ENCODE assay signal across 11 mouse cellular contexts in genomic region chr3:129863698-129864097, GRCm38 (mm10). TPM values are rescaled to one million over a fixed set of nuclear protein-coding genes. Genes with fewer than 3 reads are reported as not detected.
A peak's percentile ranks its signal among the peaks of the same experiment; 100 is the strongest.
DNase-seq lines count a peak whose midpoint lies in the region; ATAC-seq and TF ChIP-seq lines count a peak whose summit lies in the region.
"Had no signal": no experiment of that assay in that cellular context is flagged by ENCODE, and none has a peak within 500 bp of the region (broad histone marks: within the 10 kb centered on the region; RNA-seq: fewer than 3 reads in every experiment).

No protein-coding gene starts in this region.

- 38% methylated on average over 14 of the region's 14 CpGs for WGBS in liver, embryonic 13.5 days (ENCODE audit: insufficient replicate concordance)
- WGBS in hindbrain, embryonic 14.5 days, result 53% methylated on average over 14 of the region's 14 CpGs

- H3K4me3 ChIP-seq in MEL (ENCODE audit: control insufficient read depth in 1 of 2, insufficient read depth in 1 of 2, low read depth in 2 of 2, low read length in 2 of 2), result peak overlapping the region; percentile 50 to 67
- no peak overlapping the region for H3K4me3 ChIP-seq in liver, embryonic 13.5 days (replicated peaks)
- H3K4me3 ChIP-seq in hindbrain, embryonic 14.5 days (replicated peaks; ENCODE audit: low read length), result no peak overlapping the region
- H3K4me3 ChIP-seq: embryonic facial prominence, embryonic 15.5 days; limb, embryonic 13.5 days had no signal

- no peak overlapping the region for H3K4me2 ChIP-seq in liver, embryonic 13.5 days
- H3K4me2 ChIP-seq in hindbrain, embryonic 14.5 days (replicated peaks), result no peak overlapping the region
- H3K4me2 ChIP-seq: embryonic facial prominence, embryonic 15.5 days; limb, embryonic 13.5 days had no signal

- H3K36me3 ChIP-seq in MEL (ENCODE audit: control insufficient read depth in 1 of 2, insufficient read depth in 2 of 2, low read length in 2 of 2), result peaks cover 0 to 2% of the 10 kb centered on the region in 2 experiments; a peak in 1 of 4 replicates
- H3K36me3 ChIP-seq in liver, embryonic 13.5 days, result peaks cover 20% of the 10 kb centered on the region; the same call in 1 of the 2 replicates
- H3K36me3 ChIP-seq in hindbrain, embryonic 14.5 days (replicated peaks; ENCODE audit: control insufficient read depth, insufficient read depth), result no peaks in the 10 kb centered on the region
- H3K36me3 ChIP-seq: embryonic facial prominence, embryonic 15.5 days; limb, embryonic 13.5 days had no signal

- peak overlapping the region; percentile 51 for H3K27ac ChIP-seq in MEL (ENCODE audit: control insufficient read depth, low read depth, low read length)
- H3K27ac ChIP-seq in liver, embryonic 13.5 days, result no peak overlapping the region
- no peak overlapping the region for H3K27ac ChIP-seq in hindbrain, embryonic 14.5 days
- H3K27ac ChIP-seq: embryonic facial prominence, embryonic 15.5 days; limb, embryonic 13.5 days had no signal

- no peak for TF ChIP-seq EP300 in MEL (IDR thresholded peaks at IDR 0.05; ENCODE audit: low read depth in 1 of 2, low read length in 2 of 2)

- ATAC-seq in granulocyte monocyte progenitor cell, adult 5-6 weeks (replicated peaks; ENCODE audit: poor library complexity, severe bottlenecking), result peak; percentile 90
- ATAC-seq in liver, embryonic 13.5 days (ENCODE audit: low read depth), result peak; percentile 51; the same call in 1 of the 2 replicates
- no peak for ATAC-seq in hindbrain, embryonic 14.5 days (ENCODE audit: low FRiP score)

- no peaks in the 10 kb centered on the region for H3K9me3 ChIP-seq in MEL (replicated peaks; ENCODE audit: insufficient read depth, low read length)
- no peaks in the 10 kb centered on the region for H3K9me3 ChIP-seq in liver, embryonic 13.5 days (replicated peaks)
- H3K9me3 ChIP-seq in hindbrain, embryonic 14.5 days (ENCODE audit: control insufficient read depth, low read length), result no peaks in the 10 kb centered on the region
- H3K9me3 ChIP-seq: embryonic facial prominence, embryonic 15.5 days had no signal

- H3K27me3 ChIP-seq in MEL (ENCODE audit: control insufficient read depth in 1 of 2, insufficient read depth in 2 of 2, low read length in 2 of 2), result no peaks in the 10 kb centered on the region
- no peaks in the 10 kb centered on the region for H3K27me3 ChIP-seq in liver, embryonic 13.5 days
- H3K27me3 ChIP-seq in hindbrain, embryonic 14.5 days (ENCODE audit: control insufficient read depth, insufficient read depth, low read length), result no peaks in the 10 kb centered on the region
- H3K27me3 ChIP-seq: embryonic facial prominence, embryonic 15.5 days; limb, embryonic 13.5 days had no signal

- TF ChIP-seq RAD21 in MEL (IDR thresholded peaks at IDR 0.05; ENCODE audit: low read depth, low read length), result peak; percentile 84

- H3K4me1 ChIP-seq in MEL (ENCODE audit: control insufficient read depth in 1 of 2, insufficient read depth in 2 of 2, low read length in 2 of 2), result no peaks in the 10 kb centered on the region
- H3K4me1 ChIP-seq in liver, embryonic 13.5 days (replicated peaks), result no peaks in the 10 kb centered on the region
- H3K4me1 ChIP-seq in hindbrain, embryonic 14.5 days (replicated peaks; ENCODE audit: control insufficient read depth, insufficient read depth, low read length), result no peaks in the 10 kb centered on the region
- H3K4me1 ChIP-seq: embryonic facial prominence, embryonic 15.5 days; limb, embryonic 13.5 days had no signal

- no peak for TF ChIP-seq POLR2A in MEL (IDR thresholded peaks at IDR 0.05; ENCODE audit: control insufficient read depth in 1 of 2, insufficient read depth in 1 of 2, low read depth in 1 of 2, low read length in 2 of 2, poor library complexity in 1 of 2)

- no peaks in the 10 kb centered on the region for H3K79me2 ChIP-seq in MEL (ENCODE audit: control insufficient read depth, insufficient read depth, low read length, poor library complexity)

- peak; percentile 91 to 97 (median 96) for TF ChIP-seq CTCF in MEL (IDR thresholded peaks at IDR 0.05 in 2 of 3, conservative IDR thresholded peaks at IDR 0.05 in 1 of 3; ENCODE audit: control insufficient read depth in 1 of 3, insufficient read depth in 1 of 3, low read depth in 2 of 3, low read length in 3 of 3, poor library complexity in 1 of 3, severe bottlenecking in 1 of 3)

- peak overlapping the region; percentile 72 for H3K9ac ChIP-seq in MEL (ENCODE audit: control insufficient read depth, low read depth, low read length, poor library complexity, severe bottlenecking)
- H3K9ac ChIP-seq in liver, embryonic 13.5 days, result no peak overlapping the region
- H3K9ac ChIP-seq in hindbrain, embryonic 14.5 days, result no peak overlapping the region
- H3K9ac ChIP-seq: embryonic facial prominence, embryonic 15.5 days; limb, embryonic 13.5 days had no signal

- peak; percentile 38 to 45 for DNase-seq in layer of hippocampus, postnatal 10 days (ENCODE audit: low spot score in 2 of 2)
- no peak for DNase-seq in layer of hippocampus, adult 9-11 months
- DNase-seq in MEL (ENCODE audit: low read depth, low spot score), result peak; percentile 91
- peak; percentile 19 for DNase-seq in cerebellum, adult 11-12 months
- peak; percentile 14 for DNase-seq in liver, embryonic 13.5 days
- peak; percentile 14 for DNase-seq in right cerebral cortex, postnatal 14 days
- no peak for DNase-seq in hindbrain, embryonic 14.5 days (ENCODE audit: low spot score)

TF ChIP-seq in MEL, 35 proteins besides CTCF, POLR2A, EP300 and RAD21 (continues in another document):
- TF ChIP-seq ZC3H11A (IDR thresholded peaks at IDR 0.05; ENCODE audit: low read depth, low read length) (peak; percentile 55), E2F4 (IDR thresholded peaks at IDR 0.05; ENCODE audit: borderline replicate concordance, low read depth, low read length) (no peak), SIN3A (IDR thresholded peaks at IDR 0.05; ENCODE audit: low read length) (peak; percentile 39), USF2 (IDR thresholded peaks at IDR 0.05; ENCODE audit: borderline replicate concordance in 1 of 2, insufficient read depth in 1 of 2, low read depth in 1 of 2, low read length in 2 of 2) (no peak), TCF12 (IDR thresholded peaks at IDR 0.05; ENCODE audit: low read depth, low read length) (0 out of 2 replicates have a peak, but pooled peaks have one; percentile 30), MXI1 (IDR thresholded peaks at IDR 0.05; ENCODE audit: low read depth, low read length) (no peak)

RNA-seq across cellular contexts. Expression of gene Pla2g12a, which starts 14.7 kb away (rescaled TPM):
- 10 to 100 TPM; 20.2 to 22.4 TPM for total RNA-seq in layer of hippocampus, postnatal 10 days (2021)
- total RNA-seq in MEL (2012; rRNA removed), result 93.5 and 101 TPM in 2 replicates
- polyA plus RNA-seq in MEL (2012; ENCODE audit: insufficient read depth in 1 of 2, insufficient read length in 2 of 2, low read depth in 1 of 2, low replicate concordance in 2 of 2, missing spikeins in 1 of 2), result 100 to 1,000 TPM in 1 of 2 experiments, 10 to 100 TPM in 1; 89.8 to 251 TPM
- total RNA-seq in granulocyte monocyte progenitor cell, adult 5-6 weeks (2014; fragmentation: Nextera tagmentation), result 13.4 and 30.8 TPM in 2 replicates
- total RNA-seq in granulocyte monocyte progenitor cell, adult 5-6 weeks (2017), result 14.1 and 20.9 TPM in 2 replicates
- 88.8 and 96.7 TPM in 2 replicates for polyA plus RNA-seq in liver, embryonic 13.5 days (2015; fragmentation: Nextera tagmentation; extraction: Ambion mirVana)
- polyA plus RNA-seq in hindbrain, embryonic 14.5 days (2014; fragmentation: Nextera tagmentation; extraction: Ambion mirVana), result 38.4 and 47.0 TPM in 2 replicates

RNA-seq across cellular contexts. Expression of gene Cfi, which starts 28.0 kb away (rescaled TPM):
- total RNA-seq in layer of hippocampus, postnatal 10 days (2021), result under 1 TPM in 1 of 2 experiments, not detected in 1; 0.32 TPM
- total RNA-seq in MEL (2012; rRNA removed), result not detected in 2 replicates
- under 1 TPM in 1 of 2 experiments, not detected in 1; 0.06 TPM for polyA plus RNA-seq in MEL (2012; ENCODE audit: insufficient read depth in 1 of 2, insufficient read length in 2 of 2, low read depth in 1 of 2, low replicate concordance in 2 of 2, missing spikeins in 1 of 2)
- total RNA-seq in granulocyte monocyte progenitor cell, adult 5-6 weeks (2014; fragmentation: Nextera tagmentation), result not detected in 2 replicates
- not detected in 2 replicates for total RNA-seq in granulocyte monocyte progenitor cell, adult 5-6 weeks (2017)
- polyA plus RNA-seq in liver, embryonic 13.5 days (2015; fragmentation: Nextera tagmentation; extraction: Ambion mirVana), result 112 and 141 TPM in 2 replicates
- 0.56 and 0.97 TPM in 2 replicates for polyA plus RNA-seq in hindbrain, embryonic 14.5 days (2014; fragmentation: Nextera tagmentation; extraction: Ambion mirVana)

RNA-seq across cellular contexts. Expression of gene Gar1, which starts 32.5 kb away (rescaled TPM):
- total RNA-seq in layer of hippocampus, postnatal 10 days (2021), result 10 to 100 TPM; 52.7 to 58.6 TPM
- total RNA-seq in MEL (2012; rRNA removed), result 87.1 and 97.3 TPM in 2 replicates
- 100 to 1,000 TPM; 461 to 473 TPM for polyA plus RNA-seq in MEL (2012; ENCODE audit: insufficient read depth in 1 of 2, insufficient read length in 2 of 2, low read depth in 1 of 2, low replicate concordance in 2 of 2, missing spikeins in 1 of 2)
- total RNA-seq in granulocyte monocyte progenitor cell, adult 5-6 weeks (2014; fragmentation: Nextera tagmentation), result 137 and 179 TPM in 2 replicates
- total RNA-seq in granulocyte monocyte progenitor cell, adult 5-6 weeks (2017), result 23.3 and 26.8 TPM in 2 replicates
- 64.9 and 69.0 TPM in 2 replicates for polyA plus RNA-seq in liver, embryonic 13.5 days (2015; fragmentation: Nextera tagmentation; extraction: Ambion mirVana)
- 18.7 and 20.9 TPM in 2 replicates for polyA plus RNA-seq in hindbrain, embryonic 14.5 days (2014; fragmentation: Nextera tagmentation; extraction: Ambion mirVana)

RNA-seq across cellular contexts. Expression of gene Casp6, which starts 37.5 kb away (rescaled TPM):
- 10 to 100 TPM in 1 of 2 experiments, 1 to 10 TPM in 1; 9.6 to 11.9 TPM for total RNA-seq in layer of hippocampus, postnatal 10 days (2021)
- 8.7 and 9.3 TPM in 2 replicates for total RNA-seq in MEL (2012; rRNA removed)
- 10 to 100 TPM in 1 of 2 experiments, not detected in 1; 34.2 TPM for polyA plus RNA-seq in MEL (2012; ENCODE audit: insufficient read depth in 1 of 2, insufficient read length in 2 of 2, low read depth in 1 of 2, low replicate concordance in 2 of 2, missing spikeins in 1 of 2)
- 9.1 and 17.5 TPM in 2 replicates for total RNA-seq in granulocyte monocyte progenitor cell, adult 5-6 weeks (2014; fragmentation: Nextera tagmentation)
- total RNA-seq in granulocyte monocyte progenitor cell, adult 5-6 weeks (2017), result 8.1 and 9.8 TPM in 2 replicates
- polyA plus RNA-seq in liver, embryonic 13.5 days (2015; fragmentation: Nextera tagmentation; extraction: Ambion mirVana), result 38.4 and 43.5 TPM in 2 replicates
- polyA plus RNA-seq in hindbrain, embryonic 14.5 days (2014; fragmentation: Nextera tagmentation; extraction: Ambion mirVana), result 25.0 and 25.3 TPM in 2 replicates

RNA-seq across cellular contexts. Expression of gene Rrh, which starts 41.3 kb away (rescaled TPM):
- total RNA-seq in layer of hippocampus, postnatal 10 days (2021), result 1 to 10 TPM in 1 of 2 experiments, under 1 TPM in 1; 0.87 to 1.1 TPM
- 0.19 TPM in 1 of 2 replicates, not detected in the other for total RNA-seq in MEL (2012; rRNA removed)
- under 1 TPM in 1 of 2 experiments, not detected in 1; 0.11 TPM for polyA plus RNA-seq in MEL (2012; ENCODE audit: insufficient read depth in 1 of 2, insufficient read length in 2 of 2, low read depth in 1 of 2, low replicate concordance in 2 of 2, missing spikeins in 1 of 2)
- not detected in 2 replicates for total RNA-seq in granulocyte monocyte progenitor cell, adult 5-6 weeks (2014; fragmentation: Nextera tagmentation)
- total RNA-seq in granulocyte monocyte progenitor cell, adult 5-6 weeks (2017), result 0.31 TPM in 1 of 2 replicates, not detected in the other
- polyA plus RNA-seq in liver, embryonic 13.5 days (2015; fragmentation: Nextera tagmentation; extraction: Ambion mirVana), result 0.03 and 0.12 TPM in 2 replicates
- 0.13 TPM in 1 of 2 replicates, not detected in the other for polyA plus RNA-seq in hindbrain, embryonic 14.5 days (2014; fragmentation: Nextera tagmentation; extraction: Ambion mirVana)
- polyA plus RNA-seq: stomach, embryonic 16.5 days had no signal

Comparison
In these comparisons a context has a peak if more than half of its experiments do, and no peak if none do; other contexts are left out.
1. DNase-seq: peak in layer of hippocampus, postnatal 10 days (2 of 2), MEL (single experiment), cerebellum, adult 11-12 months (single experiment), liver, embryonic 13.5 days (single experiment) and right cerebral cortex, postnatal 14 days (single experiment); none in layer of hippocampus, adult 9-11 months (single experiment) and hindbrain, embryonic 14.5 days (single experiment).
2. H3K4me3 ChIP-seq: peak in MEL (2 of 2); none in liver, embryonic 13.5 days (single experiment) and hindbrain, embryonic 14.5 days (single experiment).